Mouse (Mus musculus): ENCODE measurements around the gene Limch1.

DNA sequence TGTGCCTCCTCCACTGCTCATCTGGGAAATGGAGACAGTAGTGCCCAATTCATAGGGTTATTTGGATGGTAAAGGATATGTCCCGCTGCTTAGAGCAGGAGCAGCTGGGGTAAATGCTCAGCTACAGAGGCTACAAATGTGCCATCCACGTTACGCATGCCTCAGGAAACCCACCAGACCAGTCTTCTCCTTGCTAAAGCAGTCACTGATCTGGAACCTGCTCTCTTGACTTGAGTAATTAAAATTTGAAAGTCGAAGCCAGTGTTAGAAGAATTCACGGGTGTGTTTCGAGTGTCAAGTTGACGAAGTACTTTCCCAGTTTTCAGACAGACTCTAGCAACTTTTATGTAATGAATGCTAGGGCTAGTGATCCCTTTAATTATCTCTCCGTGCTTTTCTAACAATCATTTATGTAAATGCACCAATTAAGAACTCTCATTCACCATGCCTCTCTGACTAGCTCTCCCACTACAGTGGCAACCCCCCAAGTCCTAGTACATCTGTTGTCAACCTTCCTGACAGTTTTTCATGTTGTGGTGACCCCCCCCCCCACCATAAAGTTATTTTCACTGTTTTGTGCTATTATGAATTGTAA lies 203.6 kb downstream of the Limch1 start:
- TF ChIP-seq CTCF (IDR thresholded peaks at IDR 0.05; ENCODE audit: low read depth, low read length), result no peak
- no peak for TF ChIP-seq POLR2A (IDR thresholded peaks at IDR 0.05; ENCODE audit: borderline replicate concordance, low read depth, low read length)

Data from bone marrow macrophage, adult 2 months (primary cell).